ENCODE assay signal across 26 mouse cellular contexts in genomic region chr14:32304921-32305320, GRCm38 (mm10). TPM values are rescaled to one million over a fixed set of nuclear protein-coding genes. Genes with fewer than 3 reads are reported as not detected.
DNase-seq lines count a peak whose midpoint lies in the region; ATAC-seq and TF ChIP-seq lines count a peak whose summit lies in the region.
"Had no signal": no experiment of that assay in that cellular context is flagged by ENCODE, and none has a peak within 500 bp of the region (broad histone marks: within the 10 kb centered on the region; RNA-seq: fewer than 3 reads in every experiment).

No protein-coding gene starts in this region.

- peak; percentile 9 for DNase-seq in liver, postnatal 0 days
- DNase-seq in liver, embryonic 11.5 days (ENCODE audit: low spot score) = no peak
- peak; percentile 17 for DNase-seq in ZHBTc4 (ENCODE audit: low read depth, low spot score)
- peak; percentile 38 to 44 for DNase-seq in adrenal gland, postnatal 36 days
- DNase-seq in testis, postnatal 10 days (ENCODE audit: low spot score) = no peak
- DNase-seq in gastrocnemius, postnatal 36 days = no peak
- DNase-seq in T-cell, adult 2 months (ENCODE audit: low spot score) = no peak
- DNase-seq: cerebellum, adult 9-10 months; gastrocnemius, postnatal 14 days; heart, adult 2 months; kidney, postnatal 36 days; layer of hippocampus, postnatal 36 days; liver, embryonic 13.5 days; lung, embryonic 14.5 days; lung, postnatal 36 days; midbrain, embryonic 14.5 days; right cerebral cortex, postnatal 14 days; spleen, adult 18-20 months; thymus, postnatal 14 days had no signal

- H3K9me3 ChIP-seq in liver, postnatal 0 days (ENCODE audit: low read length) = no peaks in the 10 kb centered on the region
- no peaks in the 10 kb centered on the region for H3K9me3 ChIP-seq in liver, embryonic 11.5 days (ENCODE audit: control insufficient read depth, low read length)
- H3K9me3 ChIP-seq: forebrain, embryonic 10.5 days; heart, embryonic 13.5 days; hindbrain, embryonic 12.5 days; limb, embryonic 13.5 days; liver, embryonic 13.5 days; neural tube, embryonic 12.5 days had no signal

- H3K9ac ChIP-seq in liver, postnatal 0 days (replicated peaks) = no peak overlapping the region
- no peak overlapping the region for H3K9ac ChIP-seq in liver, embryonic 11.5 days (ENCODE audit: low read depth, low read length)
- H3K9ac ChIP-seq: heart, embryonic 13.5 days; hindbrain, embryonic 12.5 days; limb, embryonic 13.5 days; liver, embryonic 13.5 days; lung, embryonic 14.5 days; neural tube, embryonic 12.5 days had no signal

- H3K4me2 ChIP-seq in liver, postnatal 0 days (ENCODE audit: low read depth, low read length) = no peak overlapping the region
- H3K4me2 ChIP-seq in liver, embryonic 11.5 days = no peak overlapping the region
- H3K4me2 ChIP-seq: heart, embryonic 13.5 days; hindbrain, embryonic 12.5 days; limb, embryonic 13.5 days; liver, embryonic 13.5 days; lung, embryonic 14.5 days; neural tube, embryonic 12.5 days had no signal

- no peak overlapping the region for H3K27ac ChIP-seq in liver, postnatal 0 days (ENCODE audit: low read depth)
- no peak overlapping the region for H3K27ac ChIP-seq in liver, embryonic 11.5 days (ENCODE audit: low read depth, low read length)
- H3K27ac ChIP-seq: forebrain, embryonic 10.5 days; heart, adult 2 months; heart, embryonic 13.5 days; hindbrain, embryonic 12.5 days; limb, embryonic 13.5 days; liver, embryonic 13.5 days; neural tube, embryonic 12.5 days had no signal

- TF ChIP-seq EP300 in liver, postnatal 0 days (IDR thresholded peaks at IDR 0.05; ENCODE audit: low read depth) = no peak

- TF ChIP-seq CTCF in liver, postnatal 0 days (IDR thresholded peaks at IDR 0.05; ENCODE audit: low read depth) = no peak

- intact Hi-C loops in gastrocnemius, postnatal 36 days (cut with DNase I) = no loop called here

- H3K4me3 ChIP-seq in liver, postnatal 0 days (ENCODE audit: low read depth, low read length) = no peak overlapping the region
- no peak overlapping the region for H3K4me3 ChIP-seq in liver, embryonic 11.5 days (ENCODE audit: low read depth, low read length)
- H3K4me3 ChIP-seq: forebrain, embryonic 10.5 days; heart, adult 2 months; heart, embryonic 13.5 days; hindbrain, embryonic 12.5 days; limb, embryonic 13.5 days; liver, embryonic 13.5 days; neural tube, embryonic 12.5 days had no signal

- H3K27me3 ChIP-seq in liver, postnatal 0 days (ENCODE audit: insufficient read depth, low read length) = no peaks in the 10 kb centered on the region
- H3K27me3 ChIP-seq in liver, embryonic 11.5 days (replicated peaks; ENCODE audit: control insufficient read depth, insufficient read depth, low read length) = no peaks in the 10 kb centered on the region
- H3K27me3 ChIP-seq: heart, embryonic 13.5 days; hindbrain, embryonic 12.5 days; limb, embryonic 13.5 days; liver, embryonic 13.5 days; neural tube, embryonic 12.5 days had no signal

- H3K36me3 ChIP-seq in liver, postnatal 0 days (replicated peaks; ENCODE audit: insufficient read depth, low read length) = peaks cover 4% of the 10 kb centered on the region; the same call in 1 of the 2 replicates
- no peaks in the 10 kb centered on the region for H3K36me3 ChIP-seq in liver, embryonic 11.5 days (ENCODE audit: control insufficient read depth, insufficient read depth, low read length)
- H3K36me3 ChIP-seq: hindbrain, embryonic 12.5 days; limb, embryonic 13.5 days; liver, embryonic 13.5 days; neural tube, embryonic 12.5 days had no signal

- no peaks in the 10 kb centered on the region for H3K4me1 ChIP-seq in liver, postnatal 0 days (ENCODE audit: insufficient read depth)
- H3K4me1 ChIP-seq in liver, embryonic 11.5 days (replicated peaks; ENCODE audit: control insufficient read depth, insufficient read depth, low read length) = no peaks in the 10 kb centered on the region
- H3K4me1 ChIP-seq: heart, embryonic 13.5 days; hindbrain, embryonic 12.5 days; limb, embryonic 13.5 days; liver, embryonic 13.5 days; neural tube, embryonic 12.5 days had no signal

- 83% methylated on average over 8 of the region's 8 CpGs for WGBS in liver, postnatal 0 days (ENCODE audit: insufficient replicate concordance)
- 90% methylated on average over 8 of the region's 8 CpGs for WGBS in liver, embryonic 11.5 days

- no peak for ATAC-seq in liver, postnatal 0 days
- ATAC-seq in liver, embryonic 11.5 days (replicated peaks; ENCODE audit: low FRiP score) = no peak
- ATAC-seq: activated CD4-positive, CD25-positive, alpha-beta regulatory T cell, adult 4 months; forebrain, embryonic 16.5 days had no signal

RNA-seq across cellular contexts. Expression of gene Ogdhl, which starts 16.9 kb away (rescaled TPM):
- 0.49 and 0.58 TPM in 2 replicates for polyA plus RNA-seq in liver, postnatal 0 days (2015; fragmentation: Nextera tagmentation; extraction: Ambion mirVana)
- 6.1 and 7.2 TPM in 2 replicates for polyA plus RNA-seq in liver, embryonic 11.5 days (2014; fragmentation: Nextera tagmentation; extraction: Ambion mirVana)
- total RNA-seq in adrenal gland, postnatal 36 days (2021) = 1 to 10 TPM; 7.0 to 7.1 TPM
- under 1 TPM; 0.42 to 0.89 TPM for total RNA-seq in gastrocnemius, postnatal 36 days (2021)

Comparison
In these comparisons a context has a peak if more than half of its experiments do, and no peak if none do; other contexts are left out.
1. DNase-seq: peak in liver, postnatal 0 days (single experiment), ZHBTc4 (single experiment) and adrenal gland, postnatal 36 days (2 of 2); none in liver, embryonic 11.5 days (single experiment), testis, postnatal 10 days (single experiment), gastrocnemius, postnatal 36 days (0 of 2) and T-cell, adult 2 months (single experiment).
2. RNA of gene Ogdhl, which starts 16.9 kb away (total RNA-seq): 7.0 to 7.1 TPM in adrenal gland, postnatal 36 days; 0.42 to 0.89 TPM in gastrocnemius, postnatal 36 days; every median in the first group is over 4 times any median in the second.